Mouse (Mus musculus) kidney, adult 2 months (tissue): ENCODE measurements around the gene Cox7a2.

Experiments
- CTCF ChIP-seq: fragments of 200-500 bp; conservative IDR thresholded peaks from 2 replicates; pipeline ENCODE4 v1.5.1; 2011; ENCODE audit warnings: low read depth, mild to moderate bottlenecking, control low read depth, low read length, moderate library complexity, mixed read lengths; ENCODE audit not compliant: insufficient read depth, insufficient read length
- POLR2A ChIP-seq: fragments of 200-500 bp; IDR thresholded peaks from one replicate; pipeline ENCODE4 v1.6.1; 2011; ENCODE audit warnings: low read depth, low read length, control low read depth

- TF ChIP-seq CTCF: no peak
- no peak for TF ChIP-seq POLR2A
These were observed 7.4 kb upstream of the Cox7a2 start for GRCm38 (mm10) chr9:79766991-79767545.
